Mouse (Mus musculus) adrenal gland, adult 2 months (tissue): ENCODE results near the gene 4933414I15Rik. TPM values are rescaled to one million over a fixed set of nuclear protein-coding genes. Genes with fewer than 3 reads are reported as not detected.

Experiments
- DNase-seq: peaks from one replicate; pipeline ENCODE4 v3.0.0; 2021
- long read RNA-seq: library from polyadenylated mRNA; stranded (forward); transcript quantifications from one replicate; pipeline ENCODE4 v2.0.0, GENCODE M21; 2021
- polyA plus RNA-seq: library from polyadenylated mRNA; depleted of rRNA; stranded (reverse); fragments of >200 nt; gene quantifications from 2 replicates; pipeline ENCODE4 v1.2.3, GENCODE M21; 2012; rRNA removed
- total RNA-seq, 2 experiments: library from RNA; stranded (reverse); gene quantifications; 2 replicates each; pipeline ENCODE4 v1.2.3; 2021

Gene 4933414I15Rik
- total RNA-seq (not detected), polyA plus RNA-seq (not detected in 2 replicates)
- long read RNA-seq = 0 reads

GRCm38 (mm10) chr11:50943506-50943905 lies at the start of gene 4933414I15Rik:
Gene 4933414I15Rik, minus strand, starts transcription at chr11:50943765.
- DNase-seq = no peak

- no peak for DNase-seq
Observed at GRCm38 (mm10) chr11:50981667-50982066, 38.1 kb upstream of the 4933414I15Rik start, which contains the start of gene Olfr1377. Gene Olfr1377, plus strand, starts transcription at chr11:50981967.

GRCm38 (mm10) chr11:50977216-50977615 lies 33.7 kb upstream of the 4933414I15Rik start:
- peak; percentile 46 for DNase-seq

- DNase-seq = no peak
Observed at GRCm38 (mm10) chr11:50966230-50966629, 22.7 kb upstream of the 4933414I15Rik start, which contains the start of gene Olfr1378. Gene Olfr1378, plus strand, starts transcription at chr11:50966530.

GRCm38 (mm10) chr11:50964886-50965285 lies 21.3 kb upstream of the 4933414I15Rik start:
- DNase-seq = no peak

- no peak for DNase-seq
Observed at GRCm38 (mm10) chr11:50953665-50954064, 10.1 kb upstream of the 4933414I15Rik start, which contains the start of gene Prop1. Gene Prop1, minus strand, starts transcription at chr11:50953765.

GRCm38 (mm10) chr11:50952290-50952689 lies 8.7 kb upstream of the 4933414I15Rik start:
- DNase-seq = peak; percentile 33

- no peak for DNase-seq
Observed at GRCm38 (mm10) chr11:50942386-50942785, 1.2 kb downstream of the 4933414I15Rik start.

- DNase-seq = peak; percentile 18
Observed at GRCm38 (mm10) chr11:50939621-50940366, 3.8 kb downstream of the 4933414I15Rik start.

GRCm38 (mm10) chr11:50938435-50938834 lies 5.1 kb downstream of the 4933414I15Rik start:
- DNase-seq = no peak

- no peak for DNase-seq
Observed at GRCm38 (mm10) chr11:50932040-50932439, 11.5 kb downstream of the 4933414I15Rik start.

GRCm38 (mm10) chr11:50931451-50931866 lies 12.1 kb downstream of the 4933414I15Rik start, which contains the start of gene Zfp354b:
Gene Zfp354b, minus strand, starts transcription at chr11:50931633.
- peak; percentile 92 for DNase-seq

- no peak for DNase-seq
Observed at GRCm38 (mm10) chr11:50931021-50931420, 12.5 kb downstream of the 4933414I15Rik start.

- no peak for DNase-seq
Observed at GRCm38 (mm10) chr11:50930469-50931014, 13.0 kb downstream of the 4933414I15Rik start.

GRCm38 (mm10) chr11:50915671-50916320 lies 27.8 kb downstream of the 4933414I15Rik start, which contains the start of gene Zfp2:
Gene Zfp2, minus strand, starts transcription at chr11:50916165.
- peak; percentile 94 for DNase-seq

- no peak for DNase-seq
Observed at GRCm38 (mm10) chr11:50914461-50914860, 29.1 kb downstream of the 4933414I15Rik start.

GRCm38 (mm10) chr11:50913301-50913700 lies 30.3 kb downstream of the 4933414I15Rik start:
- peak; percentile 41 for DNase-seq

GRCm38 (mm10) chr11:50908136-50908535 lies 35.4 kb downstream of the 4933414I15Rik start:
- no peak for DNase-seq

GRCm38 (mm10) chr11:50897359-50897758 lies 46.2 kb downstream of the 4933414I15Rik start:
- no peak for DNase-seq

GRCm38 (mm10) chr11:50892441-50892840 lies 51.1 kb downstream of the 4933414I15Rik start:
- DNase-seq = no peak
